ENCODE assay signal across 8 mouse cellular contexts in the genomic region with DNA sequence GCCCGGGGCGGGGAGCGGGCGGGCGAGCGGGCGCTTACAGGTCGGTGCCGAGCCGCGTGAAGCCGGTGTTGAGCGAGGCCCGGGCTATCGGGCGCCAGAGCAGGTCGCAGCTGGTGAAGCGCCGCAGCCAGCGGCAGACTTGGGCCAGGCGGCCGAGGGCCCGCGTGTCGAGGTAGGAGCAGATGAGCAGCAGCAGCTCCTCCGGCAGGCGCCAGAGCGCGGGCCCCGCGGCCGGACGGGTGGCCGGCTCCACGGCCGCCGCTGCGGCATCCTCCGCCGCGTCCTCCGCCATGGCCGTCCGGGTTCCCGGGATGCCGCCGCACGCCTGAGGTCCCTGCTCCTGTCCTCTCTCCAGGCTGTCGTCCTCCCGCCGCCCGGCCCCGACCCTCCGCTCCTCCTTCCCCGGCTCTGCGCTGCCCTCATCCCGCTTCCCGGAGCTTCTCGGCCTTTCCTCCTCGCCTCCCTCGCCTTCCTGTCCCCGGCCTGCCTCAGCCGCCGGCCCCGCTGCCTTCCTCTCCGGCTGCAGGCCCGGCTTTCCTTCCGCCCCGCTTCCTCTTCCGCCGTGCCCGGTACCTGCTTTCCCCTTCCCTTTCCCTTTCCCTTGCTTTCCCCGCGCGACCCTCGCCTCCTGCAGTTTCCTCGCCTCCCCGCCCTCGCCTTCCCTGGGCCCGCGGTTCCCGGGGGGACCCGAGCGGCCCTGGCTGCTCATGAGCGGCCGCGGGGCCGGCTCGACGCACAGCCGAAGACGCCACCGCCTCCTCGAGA. TPM values are rescaled to one million over a fixed set of nuclear protein-coding genes. Genes with fewer than 3 reads are reported as not detected.
DNase-seq lines count a peak whose midpoint lies in the region; ATAC-seq and TF ChIP-seq lines count a peak whose summit lies in the region.

Fbxw4 (minus strand) TSS at position 575 of the 765 bp plus-strand sequence.

- H3K9ac ChIP-seq in forebrain, embryonic 13.5 days: peak within 1 kb of the TSS; percentile 98
- H3K9ac ChIP-seq in heart, postnatal 0 days (replicated peaks; ENCODE audit: low read depth, low read length): peak within 1 kb of the TSS; percentile 99
- H3K9ac ChIP-seq in liver, embryonic 13.5 days: peak within 1 kb of the TSS; percentile 100
- peak within 1 kb of the TSS; percentile 99 for H3K9ac ChIP-seq in stomach, embryonic 16.5 days (ENCODE audit: low read length)

- peaks cover 16% of the 10 kb centered on the region for H3K27me3 ChIP-seq in E14TG2a.4 (ENCODE audit: insufficient read depth, low read length)
- H3K27me3 ChIP-seq in forebrain, embryonic 13.5 days: peaks cover 10% of the 10 kb centered on the region; the same call in 1 of the 2 replicates
- no peaks in the 10 kb centered on the region for H3K27me3 ChIP-seq in heart, postnatal 0 days (ENCODE audit: control insufficient read depth, insufficient read depth, low read length)
- H3K27me3 ChIP-seq in liver, embryonic 13.5 days: no peaks in the 10 kb centered on the region
- H3K27me3 ChIP-seq in stomach, embryonic 16.5 days (ENCODE audit: control insufficient read depth, insufficient read depth, low read length): no peaks in the 10 kb centered on the region

- no peak for TF ChIP-seq EP300 in heart, postnatal 0 days (IDR thresholded peaks at IDR 0.05; ENCODE audit: low read depth)

- 0 out of 2 replicates have a peak, but pooled peaks cover 3% of the 10 kb centered on the region for H3K36me3 ChIP-seq in E14TG2a.4 (ENCODE audit: insufficient read depth, low read length)
- H3K36me3 ChIP-seq in forebrain, embryonic 13.5 days (ENCODE audit: poor library complexity, severe bottlenecking): no peaks in the 10 kb centered on the region
- no peaks in the 10 kb centered on the region for H3K36me3 ChIP-seq in heart, postnatal 0 days (replicated peaks; ENCODE audit: control insufficient read depth, insufficient read depth, low read length)
- no peaks in the 10 kb centered on the region for H3K36me3 ChIP-seq in liver, embryonic 13.5 days
- H3K36me3 ChIP-seq in stomach, embryonic 16.5 days (ENCODE audit: control insufficient read depth, insufficient read depth, low read length): no peaks in the 10 kb centered on the region

- no peak for TF ChIP-seq CTCF in E14TG2a.4 (conservative IDR thresholded peaks at IDR 0.05; ENCODE audit: low read length)
- no peak for TF ChIP-seq CTCF in heart, postnatal 0 days (IDR thresholded peaks at IDR 0.05; ENCODE audit: low read depth)

- H3K4me1 ChIP-seq in E14TG2a.4 (replicated peaks; ENCODE audit: low read depth, low read length): peaks cover 22% of the 10 kb centered on the region
- peaks cover 26% of the 10 kb centered on the region for H3K4me1 ChIP-seq in forebrain, embryonic 13.5 days
- peaks cover 23% of the 10 kb centered on the region for H3K4me1 ChIP-seq in heart, postnatal 0 days (ENCODE audit: control insufficient read depth, insufficient read depth)
- H3K4me1 ChIP-seq in liver, embryonic 13.5 days (replicated peaks): peaks cover 43% of the 10 kb centered on the region
- H3K4me1 ChIP-seq in stomach, embryonic 16.5 days (ENCODE audit: control insufficient read depth, insufficient read depth, low read length): peaks cover 20% of the 10 kb centered on the region

- DNase-seq in c-Kit-positive CD71-positive TER-119-positive erythroid progenitor cells, embryonic 14.5 days (ENCODE audit: low spot score): peak; percentile 48
- DNase-seq in heart, postnatal 0 days (ENCODE audit: low spot score): peak; percentile 47
- peak; percentile 57 to 84 for DNase-seq in kidney, postnatal 36 days
- DNase-seq in liver, embryonic 13.5 days: peak; percentile 50
- DNase-seq in neural tube, embryonic 10.5 days (ENCODE audit: extremely low spot score, low spot score): peak; percentile 85

- WGBS in forebrain, embryonic 13.5 days: under 1% methylated on average over 62 of the region's 94 CpGs
- WGBS in heart, postnatal 0 days: under 1% methylated on average over 72 of the region's 94 CpGs
- WGBS in liver, embryonic 13.5 days (ENCODE audit: insufficient replicate concordance): under 1% methylated on average over 92 of the region's 94 CpGs
- under 1% methylated on average over 94 of the region's 94 CpGs for WGBS in stomach, embryonic 16.5 days

- peak within 1 kb of the TSS; percentile 92 for H3K27ac ChIP-seq in forebrain, embryonic 13.5 days
- H3K27ac ChIP-seq in heart, postnatal 0 days (ENCODE audit: low read depth): peak within 1 kb of the TSS; percentile 99
- peak within 1 kb of the TSS; percentile 96 for H3K27ac ChIP-seq in liver, embryonic 13.5 days
- peak within 1 kb of the TSS; percentile 94 for H3K27ac ChIP-seq in stomach, embryonic 16.5 days (ENCODE audit: low read length)

- H3K9me3 ChIP-seq in E14TG2a.4 (ENCODE audit: low read length): no peaks in the 10 kb centered on the region
- no peaks in the 10 kb centered on the region for H3K9me3 ChIP-seq in forebrain, embryonic 13.5 days (replicated peaks)
- no peaks in the 10 kb centered on the region for H3K9me3 ChIP-seq in heart, postnatal 0 days (replicated peaks; ENCODE audit: control insufficient read depth, low read length)
- no peaks in the 10 kb centered on the region for H3K9me3 ChIP-seq in liver, embryonic 13.5 days (replicated peaks)
- no peaks in the 10 kb centered on the region for H3K9me3 ChIP-seq in stomach, embryonic 16.5 days (replicated peaks; ENCODE audit: control insufficient read depth, low read length)

- peak; percentile 91 for ATAC-seq in forebrain, embryonic 13.5 days
- peak; percentile 86 for ATAC-seq in heart, postnatal 0 days (ENCODE audit: insufficient read depth, low read depth)
- peak; percentile 79 for ATAC-seq in liver, embryonic 13.5 days (ENCODE audit: low read depth)
- ATAC-seq in stomach, embryonic 16.5 days (ENCODE audit: insufficient read depth, low FRiP score): peak; percentile 86

- peak within 1 kb of the TSS; percentile 82 for H3K4me3 ChIP-seq in E14TG2a.4 (replicated peaks; ENCODE audit: low read length)
- peak within 1 kb of the TSS; percentile 84 for H3K4me3 ChIP-seq in forebrain, embryonic 13.5 days
- H3K4me3 ChIP-seq in heart, postnatal 0 days (ENCODE audit: low read depth, low read length): peak within 1 kb of the TSS; percentile 95
- peak within 1 kb of the TSS; percentile 99 for H3K4me3 ChIP-seq in liver, embryonic 13.5 days (replicated peaks)
- peak within 1 kb of the TSS; percentile 74 for H3K4me3 ChIP-seq in stomach, embryonic 16.5 days (replicated peaks; ENCODE audit: low read length)

- peak within 1 kb of the TSS; percentile 72 for H3K4me2 ChIP-seq in forebrain, embryonic 13.5 days
- peak within 1 kb of the TSS; percentile 75 for H3K4me2 ChIP-seq in heart, postnatal 0 days (ENCODE audit: low read depth, low read length)
- H3K4me2 ChIP-seq in liver, embryonic 13.5 days: peak within 1 kb of the TSS; percentile 86
- H3K4me2 ChIP-seq in stomach, embryonic 16.5 days (ENCODE audit: low read depth, low read length): peak within 1 kb of the TSS; percentile 76

RNA-seq across cellular contexts. Expression of gene Fbxw4, which starts in this region (rescaled TPM):
- 3.4 TPM in 2 replicates for polyA plus RNA-seq in forebrain, embryonic 13.5 days (2015; fragmentation: Nextera tagmentation; extraction: Ambion mirVana)
- total RNA-seq in heart, postnatal 0 days (2014; rRNA removed; ENCODE audit: low replicate concordance): 43.7 and 53.1 TPM in 2 replicates
- polyA plus RNA-seq in heart, postnatal 0 days (2015; fragmentation: Nextera tagmentation; extraction: Ambion mirVana): 3.0 and 3.6 TPM in 2 replicates
- 1.9 and 2.3 TPM in 2 replicates for polyA plus RNA-seq in liver, embryonic 13.5 days (2015; fragmentation: Nextera tagmentation; extraction: Ambion mirVana)
- 2.8 and 5.4 TPM in 2 replicates for polyA plus RNA-seq in stomach, embryonic 16.5 days (2015; fragmentation: Nextera tagmentation; extraction: Ambion mirVana)

Comparison
In these comparisons a context has a peak if more than half of its experiments do, and no peak if none do; other contexts are left out.
1. Peak in every context shown above with its lines: DNase-seq, ATAC-seq, H3K4me3 ChIP-seq and H3K27ac ChIP-seq.